Mouse (Mus musculus) forebrain, postnatal 0 days (tissue): ENCODE results near the gene Fbxw11. TPM values are rescaled to one million over a fixed set of nuclear protein-coding genes. Genes with fewer than 3 reads are reported as not detected.

Source experiments
- ATAC-seq: fragments of 200-750 bp; cut with Nextera tagmentation; 2 replicates; pipeline ENCODE4 v1.8.0; 2017; ENCODE audit warnings: mild to moderate bottlenecking, moderate library complexity
- DNase-seq: peaks from one replicate; pipeline ENCODE4 v3.0.0-alpha.2; 2015
- H3K27ac ChIP-seq: fragments of 300-500 bp; sonication (generic); 2 replicates; pipeline ENCODE4 v1.5.1; 2014; ENCODE audit warnings: low read depth, mild to moderate bottlenecking, antibody characterized with exemption, low read length, moderate library complexity, mixed read lengths
- H3K27me3 ChIP-seq: fragments of 300-500 bp; sonication (generic); 2 replicates; pipeline ENCODE4 v1.6.1; 2014; ENCODE audit warnings: mild to moderate bottlenecking, low read length, mixed read lengths; ENCODE audit not compliant: insufficient read depth
- H3K36me3 ChIP-seq: fragments of 300-500 bp; sonication (generic); 2 replicates; pipeline ENCODE4 v1.6.1; 2014; ENCODE audit warnings: mild to moderate bottlenecking, moderate library complexity; ENCODE audit not compliant: insufficient read depth
- H3K4me1 ChIP-seq: fragments of 300-500 bp; sonication (generic); 2 replicates; pipeline ENCODE4 v1.6.1; 2014; ENCODE audit warnings: antibody characterized with exemption; ENCODE audit not compliant: insufficient read depth
- H3K4me2 ChIP-seq: fragments of 300-500 bp; sonication (generic); 2 replicates; pipeline ENCODE4 v1.6.1; 2014; ENCODE audit warnings: low read depth, mild to moderate bottlenecking, moderate library complexity
- H3K4me3 ChIP-seq: fragments of 300-500 bp; sonication (generic); 2 replicates; pipeline ENCODE4 v1.5.1; 2014; ENCODE audit warnings: low read depth, low read length, mixed read lengths
- H3K9ac ChIP-seq: fragments of 300-500 bp; sonication (generic); 2 replicates; pipeline ENCODE4 v1.6.1; 2014; ENCODE audit warnings: mild to moderate bottlenecking
- H3K9me3 ChIP-seq: fragments of 300-500 bp; sonication (generic); 2 replicates; pipeline ENCODE4 v1.6.1; 2016; ENCODE audit warnings: low read length
- CTCF ChIP-seq: sonication (generic); IDR thresholded peaks from 2 replicates; pipeline ENCODE4 v1.5.1; 2016; ENCODE audit warnings: antibody characterized with exemption, control low read depth, low read depth
- WGBS: fragments of 180-500 bp; shearing (Covaris S2); extraction: QIAGEN DNeasy Blood & Tissue Kit; methylation state at CpG from one replicate; pipeline ENCODE4 v1.1.7; 2014; 5-methylcytosine and 5-hydroxymethylcytosine counted together
- polyA plus RNA-seq: library from polyadenylated mRNA; unstranded; fragments of >200 nt; fragmentation: Nextera tagmentation; extraction: Ambion mirVana; gene quantifications from 2 replicates; pipeline ENCODE4 v1.2.1, GENCODE M21; 2015
- total RNA-seq: library from RNA; depleted of rRNA; stranded (reverse); fragments of >200 nt; gene quantifications from 2 replicates; pipeline ENCODE4 v1.2.3, GENCODE M21; 2014; rRNA removed

The Fbxw11 gene
- total and polyA plus RNA-seq, 2 experiments from 2014 or later, result 110 to 161 TPM

DNA sequence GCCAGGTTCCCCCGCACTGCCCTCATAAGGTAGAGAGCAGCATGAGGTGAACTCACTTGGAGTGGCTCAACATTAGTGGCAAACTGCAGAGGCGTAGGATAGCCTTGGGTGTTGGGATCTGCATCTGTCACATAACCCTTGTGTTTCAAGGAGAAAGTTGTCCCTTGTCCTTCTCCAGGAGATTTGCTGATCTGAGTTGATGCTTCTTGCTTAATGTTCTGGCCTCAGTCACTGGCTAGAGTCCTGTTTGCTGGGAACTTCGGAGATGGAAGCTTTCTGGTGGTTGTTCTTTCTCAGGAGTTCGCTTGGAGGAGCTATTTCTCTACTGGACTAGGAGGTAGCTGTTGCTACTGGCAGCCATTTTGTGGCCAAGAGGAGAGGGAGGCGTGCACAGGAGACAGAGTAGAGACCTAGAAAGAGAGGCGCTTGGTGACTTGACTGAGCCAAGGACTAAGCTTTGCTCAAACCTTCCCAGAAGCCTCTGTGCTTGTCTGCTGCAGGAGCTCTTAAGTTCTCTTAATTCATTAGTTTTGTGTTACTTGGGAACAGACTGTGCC is 143.1 kb downstream of the Fbxw11 start:
- DNase-seq (no peak), ATAC-seq (no peak)
- H3K4me3 ChIP-seq, result no peak overlapping the region
- H3K9me3 ChIP-seq, result no peaks in the 10 kb centered on the region
- H3K36me3 ChIP-seq, result no peaks in the 10 kb centered on the region
- no peak overlapping the region for H3K27ac ChIP-seq
- no peaks in the 10 kb centered on the region for H3K27me3 ChIP-seq
- 88% methylated on average over 6 of the region's 6 CpGs for WGBS
- peaks cover 4% of the 10 kb centered on the region for H3K4me1 ChIP-seq
- no peak overlapping the region for H3K9ac ChIP-seq
- TF ChIP-seq CTCF, result no peak
- no peak overlapping the region for H3K4me2 ChIP-seq

DNA sequence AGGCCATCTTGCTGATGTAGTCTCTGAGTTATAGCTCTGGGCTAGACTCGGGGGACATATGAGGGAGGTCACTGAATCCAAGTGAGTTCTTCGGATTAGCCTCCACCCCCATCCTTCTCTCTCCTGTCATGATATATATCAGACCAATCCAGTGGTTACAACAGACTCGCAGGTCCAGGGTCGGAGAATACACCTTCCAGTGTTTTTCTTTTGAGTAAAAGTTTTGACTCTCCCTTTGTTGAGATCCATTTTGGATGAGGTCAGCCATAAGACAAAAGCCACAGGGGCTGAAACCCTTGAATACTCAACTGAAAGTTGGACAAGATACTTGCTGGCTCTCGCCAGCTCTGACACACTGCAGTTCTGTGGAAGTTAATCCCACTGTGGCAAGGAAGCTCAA is 143.7 kb downstream of the Fbxw11 start:
- DNase-seq (no peak), ATAC-seq (no peak)
- WGBS, result 76% methylated on average over 5 of the region's 5 CpGs
- H3K36me3 ChIP-seq, result no peaks in the 10 kb centered on the region
- no peaks in the 10 kb centered on the region for H3K4me1 ChIP-seq
- H3K27ac ChIP-seq, result no peak overlapping the region
- no peaks in the 10 kb centered on the region for H3K27me3 ChIP-seq
- no peaks in the 10 kb centered on the region for H3K9me3 ChIP-seq
- no peak overlapping the region for H3K4me2 ChIP-seq
- TF ChIP-seq CTCF, result no peak
- H3K9ac ChIP-seq, result no peak overlapping the region
- H3K4me3 ChIP-seq, result no peak overlapping the region

DNA sequence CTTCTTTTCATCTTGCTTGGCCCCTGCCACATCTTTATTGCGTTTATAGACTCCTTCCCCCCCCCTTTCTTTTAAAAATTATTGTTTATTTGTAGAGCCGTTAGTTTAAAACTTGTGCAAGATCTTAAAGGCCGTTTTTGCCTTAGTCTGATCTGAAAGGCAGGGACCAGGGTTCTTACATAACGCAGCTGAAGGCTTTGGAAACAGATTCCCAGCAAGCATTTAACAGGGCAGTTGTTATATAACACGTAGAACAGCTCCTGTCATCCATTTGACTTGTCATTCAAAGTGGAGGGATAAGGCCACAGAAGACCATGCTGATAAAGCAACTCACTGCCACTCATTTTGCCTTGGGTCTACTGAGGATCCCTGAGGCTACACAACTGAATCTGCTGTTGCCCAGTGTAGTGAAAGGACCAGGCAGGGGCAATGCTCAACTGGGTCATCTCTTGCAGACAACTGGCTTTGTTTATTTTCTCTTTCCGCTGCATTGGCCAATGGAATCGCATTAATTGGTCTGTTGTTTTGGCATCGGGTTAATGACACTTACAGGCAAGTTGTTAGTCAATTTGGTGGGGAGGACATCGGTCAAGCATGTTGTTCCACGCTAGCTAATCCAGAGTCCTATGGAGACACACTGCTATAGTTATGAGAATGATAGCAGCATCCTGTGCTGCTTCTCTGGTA is 152.4 kb downstream of the Fbxw11 start:
- H3K36me3 ChIP-seq, result no peaks in the 10 kb centered on the region
- no peak overlapping the region for H3K9ac ChIP-seq
- no peak for DNase-seq
- H3K9me3 ChIP-seq, result no peaks in the 10 kb centered on the region
- no peak overlapping the region for H3K27ac ChIP-seq
- no peak for ATAC-seq
- no peak for TF ChIP-seq CTCF
- WGBS, result 63% methylated on average over 10 of the region's 10 CpGs
- no peak overlapping the region for H3K4me2 ChIP-seq
- H3K4me3 ChIP-seq, result no peak overlapping the region
- H3K27me3 ChIP-seq, result no peaks in the 10 kb centered on the region
- H3K4me1 ChIP-seq, result no peaks in the 10 kb centered on the region

Other genes with a start within 250 kb of the Fbxw11 start
- 56.1 and 72.0 TPM in 2 replicates for gene Ubtd2, start 187.4 kb upstream of the Fbxw11 start, total RNA-seq
- gene Ubtd2, start 187.4 kb upstream of the Fbxw11 start, polyA plus RNA-seq, result 36.0 and 41.6 TPM in 2 replicates
- not detected in 2 replicates for gene Efcab9, start 110.6 kb upstream of the Fbxw11 start, total RNA-seq
- 0.22 TPM in 1 of 2 replicates, not detected in the other for gene Efcab9, start 110.6 kb upstream of the Fbxw11 start, polyA plus RNA-seq
- 2.0 and 2.3 TPM in 2 replicates for gene Stk10, start 109.4 kb upstream of the Fbxw11 start, total RNA-seq
- gene Stk10, start 109.4 kb upstream of the Fbxw11 start, polyA plus RNA-seq, result 0.90 and 0.97 TPM in 2 replicates
- not detected in 2 replicates for gene Smim23, start 181.9 kb downstream of the Fbxw11 start, total RNA-seq
- not detected in 2 replicates for gene Smim23, start 181.9 kb downstream of the Fbxw11 start, polyA plus RNA-seq